Mouse (Mus musculus): Measurements from ENCODE around the gene Efna2. TPM values are rescaled to one million over a fixed set of nuclear protein-coding genes. Genes with fewer than 3 reads are reported as not detected.

Efna2 gene
- polyA plus RNA-seq, 1 experiment from 2014 or later: 17.3 TPM

- ATAC-seq (ENCODE audit: borderline replicate concordance, extremely low read depth, low FRiP score, low TSS enrichment): no peak
- Histone ChIP-seq H3K36me3 (peaks cover 26% of the 10 kb centered on the region), H3K4me2 (no peak overlapping the region), H3K4me1 (peaks cover 33% of the 10 kb centered on the region), H3K27ac (no peak overlapping the region), H3K4me3 (no peak overlapping the region), H3K9ac (no peak overlapping the region), H3K27me3 (no peaks in the 10 kb centered on the region), H3K9me3 (no peaks in the 10 kb centered on the region)
- 83% methylated on average over 10 of the region's 10 CpGs for WGBS
These were observed 5.2 kb upstream of the Efna2 start for GRCm38 (mm10) chr10:80173955-80174640.

- no peaks in the 10 kb centered on the region for H3K27me3 ChIP-seq
- H3K4me1 ChIP-seq: peaks cover 28% of the 10 kb centered on the region
- H3K9ac ChIP-seq: no peak overlapping the region
- H3K9me3 ChIP-seq: no peaks in the 10 kb centered on the region
- no peak overlapping the region for H3K27ac ChIP-seq
- peaks cover 25% of the 10 kb centered on the region for H3K36me3 ChIP-seq
- ATAC-seq (ENCODE audit: borderline replicate concordance, extremely low read depth, low FRiP score, low TSS enrichment): no peak
- H3K4me3 ChIP-seq: no peak overlapping the region
- 48% methylated on average over 2 of the region's 2 CpGs for WGBS
- H3K4me2 ChIP-seq: no peak overlapping the region
These were observed 4.6 kb upstream of the Efna2 start for GRCm38 (mm10) chr10:80174705-80175104.

- Histone ChIP-seq H3K4me2 (no peak overlapping the region), H3K36me3 (peaks cover 15% of the 10 kb centered on the region), H3K4me1 (peaks cover 35% of the 10 kb centered on the region), H3K27ac (no peak overlapping the region), H3K9ac (no peak overlapping the region), H3K4me3 (no peak overlapping the region), H3K27me3 (no peaks in the 10 kb centered on the region), H3K9me3 (no peaks in the 10 kb centered on the region)
- 20% methylated on average over 4 of the region's 4 CpGs for WGBS
- no peak for ATAC-seq (ENCODE audit: borderline replicate concordance, extremely low read depth, low FRiP score, low TSS enrichment)
These were observed 3.6 kb upstream of the Efna2 start for GRCm38 (mm10) chr10:80175536-80176269.

GRCm38 (mm10) chr10:80176270-80176834 is 2.9 kb upstream of the Efna2 start:
- H3K36me3 ChIP-seq: peaks cover 9% of the 10 kb centered on the region
- WGBS: 77% methylated on average over 5 of the region's 5 CpGs
- H3K9me3 ChIP-seq: no peaks in the 10 kb centered on the region
- peaks cover 40% of the 10 kb centered on the region for H3K4me1 ChIP-seq
- no peak overlapping the region for H3K27ac ChIP-seq
- no peak overlapping the region for H3K9ac ChIP-seq
- H3K4me3 ChIP-seq: no peak overlapping the region
- H3K27me3 ChIP-seq: no peaks in the 10 kb centered on the region
- no peak for ATAC-seq (ENCODE audit: borderline replicate concordance, extremely low read depth, low FRiP score, low TSS enrichment)
- H3K4me2 ChIP-seq: no peak overlapping the region

DNA sequence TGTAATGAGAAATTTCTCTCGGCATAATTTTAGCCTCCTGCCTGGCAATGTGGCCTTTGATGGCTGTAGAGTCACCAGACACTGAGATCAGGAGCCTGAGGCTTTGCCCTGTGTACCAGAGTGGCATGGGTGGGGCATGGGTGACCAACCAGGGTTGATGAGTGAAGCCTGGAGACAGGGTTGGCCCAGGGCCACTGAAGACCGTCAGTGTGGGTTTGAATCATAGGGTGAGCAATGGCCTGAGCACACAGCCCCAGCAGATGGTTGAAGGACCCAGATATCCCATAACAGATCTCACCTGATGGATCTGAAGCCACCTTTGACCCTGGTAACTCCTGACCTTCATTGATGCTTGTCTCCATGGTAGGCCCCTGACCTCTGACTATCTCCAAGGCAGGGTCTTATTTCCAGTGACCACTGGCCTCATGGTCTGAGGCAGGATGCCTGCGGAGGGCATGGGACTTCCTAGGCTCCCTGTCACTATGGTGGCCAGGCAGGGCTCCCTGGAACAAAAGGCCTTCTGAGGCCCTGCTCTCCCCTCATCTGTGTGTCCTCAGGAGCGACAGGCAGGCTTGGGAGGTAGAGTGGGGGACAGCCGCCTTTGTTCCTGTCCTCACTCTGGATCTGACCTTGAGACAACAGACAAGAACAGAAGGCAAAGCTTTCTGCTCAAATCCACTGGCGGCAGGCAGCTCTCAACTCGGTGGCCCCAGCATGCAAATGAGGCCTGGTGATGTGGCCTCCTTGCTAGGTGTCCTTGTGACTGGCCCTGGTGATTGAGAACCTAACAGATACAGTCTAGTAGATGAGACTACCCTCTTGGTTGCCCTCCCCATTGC is 1.6 kb upstream of the Efna2 start:
- Histone ChIP-seq H3K27me3 (no peaks in the 10 kb centered on the region), H3K36me3 (no peaks in the 10 kb centered on the region), H3K4me1 (peaks cover 28% of the 10 kb centered on the region), H3K9me3 (no peaks in the 10 kb centered on the region), H3K9ac (no peak overlapping the region), H3K4me2 (no peak overlapping the region), H3K4me3 (no peak overlapping the region), H3K27ac (no peak overlapping the region)
- ATAC-seq (ENCODE audit: borderline replicate concordance, extremely low read depth, low FRiP score, low TSS enrichment): no peak
- 68% methylated on average over 7 of the region's 7 CpGs for WGBS

DNA sequence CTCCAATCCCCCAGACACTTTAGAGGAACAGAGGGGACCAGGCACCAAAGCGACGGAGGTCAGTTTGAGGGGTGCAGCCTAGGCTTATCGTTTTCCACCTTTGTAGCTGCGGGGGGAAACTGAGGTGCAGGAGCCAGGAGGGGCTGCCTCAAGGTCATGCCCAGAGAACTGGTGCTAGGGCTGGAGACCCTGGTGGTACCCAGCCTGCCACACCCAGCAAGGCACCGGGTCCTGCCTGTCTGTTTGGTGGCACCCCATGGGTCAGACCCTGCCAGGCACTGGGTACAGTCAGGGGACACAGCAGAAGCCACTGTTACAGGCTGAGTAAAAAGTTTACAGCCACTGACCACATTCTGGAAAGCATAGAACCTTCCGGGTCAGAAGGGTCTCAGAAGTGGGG is 1.0 kb downstream of the Efna2 start:
- Histone ChIP-seq H3K4me3 (peak overlapping the region; percentile 58), H3K9ac (peak overlapping the region; percentile 70), H3K27ac (no peak overlapping the region), H3K9me3 (no peaks in the 10 kb centered on the region), H3K4me2 (peak overlapping the region; percentile 64), H3K36me3 (no peaks in the 10 kb centered on the region), H3K27me3 (no peaks in the 10 kb centered on the region), H3K4me1 (peaks cover 23% of the 10 kb centered on the region)
- ATAC-seq (ENCODE audit: borderline replicate concordance, extremely low read depth, low FRiP score, low TSS enrichment): no peak
- 28% methylated on average over 6 of the region's 6 CpGs for WGBS

GRCm38 (mm10) chr10:80180823-80181222 is 1.5 kb downstream of the Efna2 start:
- 41% methylated on average over 5 of the region's 5 CpGs for WGBS
- peak overlapping the region; percentile 70; the same call in 1 of the 2 replicates for H3K9ac ChIP-seq
- ATAC-seq (ENCODE audit: borderline replicate concordance, extremely low read depth, low FRiP score, low TSS enrichment): no peak
- H3K4me2 ChIP-seq: peak overlapping the region; percentile 64
- H3K27ac ChIP-seq: no peak overlapping the region
- H3K4me3 ChIP-seq: peak overlapping the region; percentile 58
- no peaks in the 10 kb centered on the region for H3K36me3 ChIP-seq
- no peaks in the 10 kb centered on the region for H3K27me3 ChIP-seq
- no peaks in the 10 kb centered on the region for H3K9me3 ChIP-seq
- H3K4me1 ChIP-seq: peaks cover 20% of the 10 kb centered on the region

GRCm38 (mm10) chr10:80182547-80182946 is 3.3 kb downstream of the Efna2 start:
- ATAC-seq (ENCODE audit: borderline replicate concordance, extremely low read depth, low FRiP score, low TSS enrichment): no peak
- H3K4me2 ChIP-seq: no peak overlapping the region
- no peak overlapping the region for H3K27ac ChIP-seq
- no peak overlapping the region for H3K9ac ChIP-seq
- no peaks in the 10 kb centered on the region for H3K9me3 ChIP-seq
- peaks cover 19% of the 10 kb centered on the region for H3K4me1 ChIP-seq
- 89% methylated on average over 7 of the region's 7 CpGs for WGBS
- no peak overlapping the region for H3K4me3 ChIP-seq
- no peaks in the 10 kb centered on the region for H3K27me3 ChIP-seq
- H3K36me3 ChIP-seq: no peaks in the 10 kb centered on the region

GRCm38 (mm10) chr10:80186649-80187048 is 7.4 kb downstream of the Efna2 start:
- WGBS: 59% methylated on average over 27 of the region's 27 CpGs
- ATAC-seq (ENCODE audit: borderline replicate concordance, extremely low read depth, low FRiP score, low TSS enrichment): no peak
- H3K9ac ChIP-seq: no peak overlapping the region
- peaks cover 31% of the 10 kb centered on the region for H3K27me3 ChIP-seq
- no peak overlapping the region for H3K4me2 ChIP-seq
- H3K9me3 ChIP-seq: no peaks in the 10 kb centered on the region
- H3K4me3 ChIP-seq: no peak overlapping the region
- H3K27ac ChIP-seq: no peak overlapping the region
- peaks cover 10% of the 10 kb centered on the region; the same call in 1 of the 2 replicates for H3K36me3 ChIP-seq
- peaks cover 15% of the 10 kb centered on the region for H3K4me1 ChIP-seq

DNA sequence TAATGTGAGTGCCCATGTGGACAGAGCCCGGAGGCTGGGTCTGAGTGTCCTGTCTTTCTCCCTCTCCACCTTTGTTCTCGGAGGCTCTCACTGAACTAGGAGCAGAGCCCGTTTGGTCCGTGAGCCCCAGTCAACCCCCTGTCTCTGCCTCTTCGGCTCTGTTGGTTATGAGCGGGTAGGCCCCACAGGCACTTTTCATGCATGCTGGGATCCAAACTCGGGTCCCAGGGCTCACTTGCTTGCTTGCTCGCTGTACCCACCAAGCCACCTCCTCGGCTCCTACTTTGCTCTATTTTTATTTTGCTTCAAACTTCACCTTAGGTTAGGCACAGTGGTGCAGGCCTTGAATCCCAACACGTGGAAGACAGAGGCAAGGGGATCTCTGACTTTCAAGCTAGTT is 8.5 kb downstream of the Efna2 start:
- Histone ChIP-seq H3K4me1 (peaks cover 15% of the 10 kb centered on the region), H3K27me3 (peaks cover 41% of the 10 kb centered on the region), H3K27ac (no peak overlapping the region), H3K4me3 (no peak overlapping the region), H3K36me3 (peaks cover 10% of the 10 kb centered on the region; the same call in 1 of the 2 replicates), H3K4me2 (no peak overlapping the region), H3K9ac (no peak overlapping the region), H3K9me3 (no peaks in the 10 kb centered on the region)
- 90% methylated on average over 10 of the region's 10 CpGs for WGBS
- ATAC-seq (ENCODE audit: borderline replicate concordance, extremely low read depth, low FRiP score, low TSS enrichment): no peak

GRCm38 (mm10) chr10:80188453-80189024 is 9.3 kb downstream of the Efna2 start:
- WGBS: 82% methylated on average over 15 of the region's 15 CpGs
- H3K27me3 ChIP-seq: peaks cover 41% of the 10 kb centered on the region
- no peak for ATAC-seq (ENCODE audit: borderline replicate concordance, extremely low read depth, low FRiP score, low TSS enrichment)
- H3K36me3 ChIP-seq: peaks cover 10% of the 10 kb centered on the region; the same call in 1 of the 2 replicates
- no peak overlapping the region for H3K9ac ChIP-seq
- peaks cover 15% of the 10 kb centered on the region for H3K4me1 ChIP-seq
- H3K27ac ChIP-seq: no peak overlapping the region
- H3K4me2 ChIP-seq: no peak overlapping the region
- no peaks in the 10 kb centered on the region for H3K9me3 ChIP-seq
- H3K4me3 ChIP-seq: no peak overlapping the region

Measured in lung, embryonic 15.5 days (tissue).